Mouse (Mus musculus) heart, adult 8-10 months (tissue): Measurements from ENCODE around the gene Crk. TPM values are rescaled to one million over a fixed set of nuclear protein-coding genes. Genes with fewer than 3 reads are reported as not detected.
"Not testable (repeated sequence)": the region's sequence is repeated elsewhere in the genome, so short reads cannot be mapped to it uniquely, and the experiment has no call there.

Experiments
- DNase-seq: peaks from one replicate; pipeline ENCODE4 v3.0.0; 2022; ENCODE audit warnings: low spot score
- total RNA-seq, 4 experiments: library from RNA; stranded (reverse); gene quantifications; 2 replicates each; pipeline ENCODE4 v1.2.4; 2022

The Crk gene
- total RNA-seq, 4 experiments from 2014 or later, result 73.0 to 84.5 (median 75.2) TPM

GRCm38 (mm10) chr11:75684462-75684861 lies 5.4 kb downstream of the Crk start:
- no peak for DNase-seq

GRCm38 (mm10) chr11:75684956-75685355 lies 5.9 kb downstream of the Crk start:
- DNase-seq, result no peak

GRCm38 (mm10) chr11:75687343-75687993 lies 8.4 kb downstream of the Crk start:
- no peak for DNase-seq

- DNase-seq, result no peak
Measured at GRCm38 (mm10) chr11:75688132-75688531, 9.1 kb downstream of the Crk start.

GRCm38 (mm10) chr11:75689977-75690376 lies 10.9 kb downstream of the Crk start:
- no peak for DNase-seq

- no peak for DNase-seq
Measured at GRCm38 (mm10) chr11:75691047-75691446, 12.0 kb downstream of the Crk start.

- DNase-seq, result no peak
Measured at GRCm38 (mm10) chr11:75693570-75693969, 14.5 kb downstream of the Crk start.

- not testable (repeated sequence) for DNase-seq
Measured at GRCm38 (mm10) chr11:75697464-75697863, 18.4 kb downstream of the Crk start.

GRCm38 (mm10) chr11:75700557-75700956 lies 21.5 kb downstream of the Crk start:
- DNase-seq, result no peak

- no peak for DNase-seq
Measured at GRCm38 (mm10) chr11:75702761-75703160, 23.7 kb downstream of the Crk start.

GRCm38 (mm10) chr11:75703748-75704147 lies 24.7 kb downstream of the Crk start:
- DNase-seq, result no peak

- no peak for DNase-seq
Measured at GRCm38 (mm10) chr11:75713949-75714348, 34.9 kb downstream of the Crk start.

- DNase-seq, result no peak
Measured at GRCm38 (mm10) chr11:75715556-75715955, 36.5 kb downstream of the Crk start.

- DNase-seq, result no peak
Measured at GRCm38 (mm10) chr11:75716661-75717325, 37.7 kb downstream of the Crk start.

- no peak for DNase-seq
Measured at GRCm38 (mm10) chr11:75722339-75722738, 43.3 kb downstream of the Crk start.

- DNase-seq, result no peak
Measured at GRCm38 (mm10) chr11:75727168-75727567, 48.1 kb downstream of the Crk start.

GRCm38 (mm10) chr11:75727659-75728058 lies 48.6 kb downstream of the Crk start:
- DNase-seq, result not testable (repeated sequence)

- DNase-seq, result peak; percentile 91
Measured at GRCm38 (mm10) chr11:75732434-75733226, 53.6 kb downstream of the Crk start, which contains the start of gene Ywhae. Ywhae (plus strand) TSS chr11:75732869.

GRCm38 (mm10) chr11:75733227-75733940 lies 54.3 kb downstream of the Crk start:
- peak; percentile 78 for DNase-seq

GRCm38 (mm10) chr11:75735462-75736252 lies 56.6 kb downstream of the Crk start:
- no peak for DNase-seq

GRCm38 (mm10) chr11:75736978-75737377 lies 57.9 kb downstream of the Crk start:
- no peak for DNase-seq
